Mouse (Mus musculus) right cerebral cortex, postnatal 14 days (tissue): ENCODE data around the gene Rnf4.

Experiments
- DNase-seq: peaks from one replicate; pipeline ENCODE4 v3.0.0; 2022

The Rnf4 gene

DNA sequence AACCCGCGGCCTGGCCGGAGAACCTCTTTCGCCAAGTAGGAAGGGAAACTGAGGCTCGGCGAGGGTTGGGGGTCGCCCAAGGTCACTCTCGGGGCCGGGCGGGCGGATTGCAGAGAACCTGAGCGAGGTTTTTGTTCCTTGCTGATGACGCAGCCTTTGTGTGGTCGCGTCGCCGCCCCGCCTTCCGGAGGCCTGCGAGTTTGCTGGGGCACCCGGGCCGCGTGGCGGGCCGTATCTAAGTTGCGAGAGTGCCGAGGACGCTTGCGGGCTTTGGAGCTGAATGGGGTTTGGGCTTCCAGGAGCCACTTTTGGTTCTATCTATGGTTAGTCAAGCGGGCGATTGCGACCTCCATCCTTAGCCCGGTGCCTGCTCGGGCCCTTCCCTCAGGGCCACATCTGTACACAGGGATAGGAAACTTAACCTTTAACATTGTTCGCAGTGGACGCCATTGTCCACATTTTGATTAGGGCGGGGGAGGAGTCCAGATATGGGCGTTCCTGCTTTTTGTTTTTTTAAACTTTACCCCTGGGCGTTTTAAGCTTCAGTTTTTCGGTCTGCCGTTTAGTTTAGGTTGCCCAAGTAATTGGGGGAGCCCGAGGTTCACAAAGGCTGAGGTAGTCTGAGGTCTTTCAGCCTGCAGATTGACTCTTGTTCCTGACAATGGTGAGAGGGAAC, 824 bp downstream of the Rnf4 start:
- DNase-seq = peak; percentile 46

- no peak for DNase-seq
Measured at GRCm38 (mm10) chr5:34340246-34340645, 4.2 kb downstream of the Rnf4 start.

DNA sequence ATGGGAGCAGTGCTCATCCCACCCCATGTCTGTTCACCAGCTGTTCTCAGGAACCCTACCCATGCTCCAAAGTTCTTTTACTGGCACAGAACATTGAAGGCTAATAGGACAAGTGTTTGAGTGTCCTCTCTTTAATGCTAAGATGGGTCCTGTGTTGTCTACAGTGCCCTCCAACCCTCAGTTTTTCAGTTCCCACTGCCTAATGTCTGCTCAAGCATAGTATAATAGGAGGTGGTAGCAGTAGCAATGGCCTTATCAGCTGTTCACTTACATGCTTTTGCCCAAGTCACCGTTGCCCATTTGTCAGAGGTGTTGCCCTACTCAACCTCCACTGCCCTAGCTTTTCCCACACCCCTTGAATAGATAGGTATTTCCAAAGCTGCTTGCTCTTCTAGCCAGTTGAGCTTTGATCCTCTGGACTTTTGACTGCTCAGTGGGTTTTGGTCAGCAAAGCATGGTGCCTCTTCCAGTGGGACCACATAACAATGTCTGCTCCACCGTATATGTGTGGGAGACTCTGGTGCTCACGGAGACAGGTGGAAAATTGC, 16.1 kb downstream of the Rnf4 start:
- DNase-seq = no peak

DNA sequence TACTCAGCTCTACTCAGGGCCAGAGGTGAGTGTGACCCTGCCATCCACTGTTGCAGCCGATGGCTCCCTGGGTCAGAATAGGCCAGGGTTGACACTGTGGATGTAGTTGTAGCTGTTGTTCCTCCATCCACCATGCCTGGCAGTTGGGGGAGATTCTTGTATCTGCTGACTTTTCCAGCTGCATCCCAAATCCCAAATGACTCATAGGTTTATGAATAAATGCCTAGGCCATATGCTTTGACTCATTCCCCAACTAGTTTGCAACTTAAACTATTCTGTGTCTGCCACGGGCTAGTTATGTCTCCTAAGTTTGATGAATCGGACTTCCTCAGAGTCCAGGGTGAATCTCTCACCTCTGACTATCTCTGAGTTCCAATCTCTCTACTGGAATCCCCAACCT, 24.2 kb downstream of the Rnf4 start:
- DNase-seq = no peak

DNA sequence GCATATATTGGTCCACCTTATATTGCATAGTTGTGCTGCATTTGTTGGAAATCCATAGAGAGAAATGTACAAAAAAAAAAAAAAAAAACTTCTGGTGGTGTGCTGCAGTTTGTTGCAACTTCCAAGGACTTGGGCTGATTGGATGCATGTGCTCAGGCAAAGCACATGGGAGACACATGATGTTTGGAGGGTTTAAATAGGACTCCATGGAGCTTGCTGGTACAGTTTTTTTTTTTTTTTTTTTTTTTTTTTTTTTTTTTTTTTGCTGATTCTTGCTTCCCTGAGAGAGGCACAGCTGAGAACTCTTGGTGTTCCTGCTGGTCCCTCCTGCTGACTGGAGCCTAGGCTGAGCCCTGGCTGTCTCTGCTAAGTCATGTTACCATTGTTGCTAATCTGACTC, 27.0 kb downstream of the Rnf4 start:
- DNase-seq = no peak

- DNase-seq = no peak
Measured at GRCm38 (mm10) chr5:34368551-34369290, 32.6 kb downstream of the Rnf4 start.

- DNase-seq = peak; percentile 97
Measured at GRCm38 (mm10) chr5:34369341-34370021, 33.4 kb downstream of the Rnf4 start, which contains the start of gene Fam193a. Gene Fam193a (plus strand): TSS chr5:34369933.

DNA sequence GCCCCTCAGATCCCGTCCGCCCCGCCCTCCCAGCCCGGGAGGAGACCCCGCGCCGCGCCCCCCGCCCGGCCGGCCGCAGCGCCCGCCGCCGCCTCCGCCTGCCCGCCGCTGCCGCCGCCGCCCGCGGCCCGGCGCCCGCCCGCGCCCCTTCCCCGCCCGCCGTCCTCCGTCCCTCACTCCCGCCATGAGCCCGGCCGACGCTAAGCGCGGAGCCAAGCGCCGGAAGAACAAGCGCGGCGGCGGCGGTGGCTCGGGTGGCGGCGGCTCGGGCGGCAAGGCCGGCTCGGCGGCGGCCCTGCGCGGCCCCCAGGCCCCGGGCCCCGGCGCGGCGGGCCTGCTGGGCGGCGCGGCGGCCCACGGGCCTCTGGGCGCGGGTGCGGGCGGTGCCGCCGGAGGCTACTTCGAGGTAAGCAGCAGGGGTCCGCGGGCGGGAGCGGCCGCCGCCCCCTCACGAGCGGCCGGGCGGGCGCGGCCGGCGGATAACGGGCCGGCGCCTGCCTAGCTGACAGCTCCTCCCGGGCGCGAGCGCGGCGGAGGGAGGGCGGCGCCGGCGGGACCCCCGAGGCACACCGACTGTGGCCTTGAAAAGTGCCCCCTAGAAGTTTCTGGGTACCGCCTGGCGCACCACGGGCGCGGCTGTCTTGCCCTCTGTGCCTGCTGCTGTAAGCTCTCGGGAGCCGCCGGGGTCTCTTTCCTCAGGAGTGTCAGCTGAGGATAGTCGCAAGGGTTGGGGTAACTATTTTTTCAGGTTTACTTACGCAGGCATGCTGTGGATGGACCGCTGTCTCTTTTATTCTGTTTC, 34.1 kb downstream of the Rnf4 start:
- peak; percentile 43 for DNase-seq

DNA sequence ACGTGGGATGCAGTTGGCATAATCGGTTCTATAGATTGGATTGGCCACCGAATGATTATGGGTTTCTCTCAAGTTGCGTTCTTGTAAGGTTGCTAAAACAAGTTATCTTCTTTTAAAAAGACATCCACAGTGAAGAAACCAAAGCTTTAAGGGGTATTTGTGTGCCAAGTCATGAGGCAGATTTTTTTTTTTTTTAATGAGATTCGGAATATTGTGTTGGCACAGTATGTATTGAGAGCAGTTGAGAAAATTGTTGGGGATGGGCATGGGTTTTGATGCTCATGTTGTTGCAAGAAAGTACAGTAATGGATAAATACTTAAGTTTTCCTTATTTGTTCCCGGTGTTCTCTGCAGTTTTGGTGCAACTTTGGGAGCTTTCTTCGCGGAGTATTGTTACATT, 34.8 kb downstream of the Rnf4 start:
- DNase-seq = no peak

GRCm38 (mm10) chr5:34372141-34372540, 36.1 kb downstream of the Rnf4 start:
- DNase-seq = no peak

DNA sequence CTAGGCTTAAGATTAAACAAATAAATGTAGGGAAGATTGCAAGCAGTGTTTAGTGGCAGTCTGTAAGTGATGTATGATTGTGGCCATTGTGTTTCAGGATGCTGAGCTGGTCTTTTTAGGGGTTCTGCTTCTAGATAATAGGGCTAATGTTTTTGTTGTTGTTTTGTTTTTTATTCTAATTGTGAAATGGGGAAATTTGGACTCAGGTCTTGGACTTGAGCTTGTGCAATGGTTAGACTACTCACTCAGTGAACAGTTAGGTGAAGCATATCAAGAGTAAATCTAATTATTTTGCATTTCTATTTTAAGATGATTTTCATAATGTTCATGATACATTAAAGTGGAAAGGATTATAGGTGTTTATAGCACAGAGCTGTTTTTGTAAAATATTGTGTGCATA, 36.5 kb downstream of the Rnf4 start:
- no peak for DNase-seq

DNA sequence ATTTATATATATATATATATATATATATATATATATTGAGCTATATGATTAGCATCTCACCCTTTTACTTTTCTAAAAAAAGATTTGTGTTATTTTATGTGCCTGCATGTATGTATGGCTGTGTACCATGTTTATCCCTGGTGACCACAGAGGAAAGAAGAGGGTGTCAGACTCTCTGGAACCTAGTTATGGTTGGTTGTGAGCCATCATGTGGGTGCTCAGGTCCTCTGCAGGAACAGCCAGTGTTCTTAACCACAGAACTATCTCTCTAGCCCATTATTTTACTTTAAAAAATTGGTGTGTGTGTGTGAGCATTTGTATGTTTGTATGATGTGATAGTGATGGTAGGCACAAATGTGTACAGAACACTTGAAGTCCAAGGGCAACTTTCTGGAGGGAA, 42.7 kb downstream of the Rnf4 start:
- DNase-seq = no peak

- no peak for DNase-seq
Measured at GRCm38 (mm10) chr5:34381700-34382099, 45.6 kb downstream of the Rnf4 start.

GRCm38 (mm10) chr5:34385616-34386015, 49.5 kb downstream of the Rnf4 start:
- no peak for DNase-seq

- no peak for DNase-seq
Measured at GRCm38 (mm10) chr5:34386744-34387143, 50.7 kb downstream of the Rnf4 start.

- DNase-seq = no peak
Measured at GRCm38 (mm10) chr5:34393251-34393650, 57.2 kb downstream of the Rnf4 start.

DNA sequence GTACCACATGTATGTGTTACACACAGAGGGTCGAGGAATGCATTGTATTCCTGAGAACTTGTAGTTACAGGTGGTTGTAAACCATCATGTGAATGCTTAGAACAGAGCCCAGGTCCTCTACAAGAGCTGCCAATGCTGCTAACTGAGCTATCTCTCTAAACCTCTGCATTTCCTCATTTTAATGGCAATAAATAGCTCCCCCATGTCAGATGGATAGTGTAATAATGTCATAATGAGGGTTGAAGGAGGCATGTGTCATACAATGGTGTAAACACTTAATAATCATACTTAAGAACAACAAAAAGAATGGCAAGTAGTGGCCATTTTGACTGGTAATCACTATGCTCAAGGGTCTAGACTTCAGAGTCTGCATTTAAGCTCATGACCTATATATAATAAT, 59.3 kb downstream of the Rnf4 start:
- DNase-seq = no peak

DNA sequence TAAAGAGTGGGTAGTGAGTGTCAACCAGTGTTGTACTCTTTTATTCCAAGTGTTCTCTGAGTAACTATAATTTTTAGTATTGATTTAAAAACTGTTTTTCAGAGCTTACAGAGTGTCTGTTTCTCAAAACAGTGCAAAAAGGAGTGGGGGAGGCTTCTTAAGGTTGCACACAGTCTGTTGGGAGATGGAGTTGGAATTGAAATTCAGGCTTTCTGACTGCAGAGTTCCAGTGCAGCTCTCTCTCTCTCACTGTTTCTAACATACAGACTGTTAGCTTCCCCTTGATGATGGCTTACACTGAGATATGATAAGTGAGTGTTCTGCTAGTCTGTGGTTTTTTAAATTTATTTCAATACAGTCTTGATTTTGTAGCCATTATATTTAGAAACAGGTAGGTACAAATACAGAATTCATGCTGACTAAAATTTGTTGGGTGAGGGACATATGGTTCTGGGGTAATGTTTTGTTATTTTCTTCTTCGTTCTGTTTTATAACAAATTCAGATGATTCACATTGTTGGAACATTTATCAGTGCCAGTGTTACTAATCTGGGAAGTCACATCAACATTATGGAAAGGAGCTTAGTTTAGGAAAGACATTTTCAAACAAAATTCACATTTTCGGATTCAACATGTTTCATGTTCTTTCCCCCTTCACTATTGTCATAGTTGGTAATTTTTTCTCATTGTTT, 59.9 kb downstream of the Rnf4 start:
- no peak for DNase-seq

GRCm38 (mm10) chr5:34397866-34398265, 61.8 kb downstream of the Rnf4 start:
- no peak for DNase-seq

DNA sequence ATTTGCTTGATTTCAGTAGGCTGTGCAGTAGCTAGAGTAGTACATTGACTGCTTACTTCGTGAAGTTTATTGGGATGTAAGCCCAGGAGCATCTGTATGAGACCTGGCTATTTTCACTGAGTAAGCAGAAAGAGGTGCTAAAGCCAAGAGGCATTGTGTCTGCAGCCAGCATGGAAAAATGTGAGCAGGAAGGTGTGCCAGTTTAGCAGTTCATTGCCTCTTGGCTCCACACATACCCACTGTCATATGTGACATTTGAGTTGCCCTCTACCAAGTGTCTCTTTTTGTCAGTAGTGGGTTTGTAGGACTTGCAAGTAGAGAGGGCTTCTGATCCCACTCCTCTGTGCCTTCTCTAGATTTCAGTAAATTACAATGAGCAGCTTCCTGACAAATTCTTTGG, 62.2 kb downstream of the Rnf4 start:
- DNase-seq = no peak
